Mouse (Mus musculus) midbrain, embryonic 14.5 days (tissue): Measurements from ENCODE around the gene Gda. TPM values are rescaled to one million over a fixed set of nuclear protein-coding genes. Genes with fewer than 3 reads are reported as not detected.

Experiments
- ATAC-seq: fragments of 200-750 bp; cut with Nextera tagmentation; 2 replicates; pipeline ENCODE4 v1.8.0; 2017; ENCODE audit warnings: moderate number of reproducible peaks, moderate library complexity; ENCODE audit not compliant: low FRiP score, low TSS enrichment
- DNase-seq: peaks from one replicate; pipeline ENCODE4 v3.0.0-alpha.2; 2015
- H3K27ac ChIP-seq: fragments of 300-500 bp; sonication (generic); replicated peaks from 2 replicates; pipeline ENCODE4 v1.5.1; 2014; ENCODE audit warnings: mild to moderate bottlenecking, low read depth, low read length, moderate library complexity
- H3K27me3 ChIP-seq: fragments of 300-500 bp; sonication (generic); 2 replicates; pipeline ENCODE4 v1.6.1; 2014; ENCODE audit warnings: low read length, control low read depth, mixed read lengths; ENCODE audit not compliant: control insufficient read depth, insufficient read depth
- H3K36me3 ChIP-seq: fragments of 300-500 bp; sonication (generic); 2 replicates; pipeline ENCODE4 v1.6.1; 2014; ENCODE audit warnings: low read length, control low read depth; ENCODE audit not compliant: control insufficient read depth, insufficient read depth
- H3K4me1 ChIP-seq: fragments of 300-500 bp; sonication (generic); 2 replicates; pipeline ENCODE4 v1.6.1; 2014; ENCODE audit warnings: mild to moderate bottlenecking, antibody characterized with exemption, low read length, control low read depth; ENCODE audit not compliant: control insufficient read depth, insufficient read depth
- H3K4me2 ChIP-seq: fragments of 300-500 bp; sonication (generic); 2 replicates; pipeline ENCODE4 v1.6.1; 2014; ENCODE audit warnings: mild to moderate bottlenecking, low read length, moderate library complexity
- H3K4me3 ChIP-seq: fragments of 300-500 bp; sonication (generic); replicated peaks from 2 replicates; pipeline ENCODE4 v1.5.1; 2014; ENCODE audit warnings: low read depth, low read length
- H3K9ac ChIP-seq: fragments of 300-500 bp; sonication (generic); replicated peaks from 2 replicates; pipeline ENCODE4 v1.6.1; 2014; ENCODE audit warnings: mild to moderate bottlenecking, low read length, moderate library complexity
- H3K9me3 ChIP-seq: fragments of 300-500 bp; sonication (generic); 2 replicates; pipeline ENCODE4 v1.6.1; 2016; ENCODE audit warnings: low read length, control low read depth, mixed read lengths; ENCODE audit not compliant: control insufficient read depth
- whole genome bisulfite sequencing: fragments of 180-500 bp; shearing (Covaris S2); extraction: QIAGEN DNeasy Blood & Tissue Kit; methylation state at CpG from one replicate; pipeline ENCODE4 v1.1.7; 2014; 5-methylcytosine and 5-hydroxymethylcytosine counted together
- polyA plus RNA-seq: library from polyadenylated mRNA; unstranded; fragments of >200 nt; fragmentation: Nextera tagmentation; extraction: Ambion mirVana; gene quantifications from 2 replicates; pipeline ENCODE4 v1.2.1, GENCODE M21; 2014

Gene Gda
- polyA plus RNA-seq, 1 experiment from 2014 or later: 0.13 TPM

- H3K9ac ChIP-seq: no peak overlapping the region
- H3K36me3 ChIP-seq: no peaks in the 10 kb centered on the region
- H3K27ac ChIP-seq: no peak overlapping the region
- no peaks in the 10 kb centered on the region for H3K27me3 ChIP-seq
- H3K4me3 ChIP-seq: no peak overlapping the region
- ATAC-seq (no peak), DNase-seq (no peak)
- peaks cover 7% of the 10 kb centered on the region for H3K4me1 ChIP-seq
- no peaks in the 10 kb centered on the region for H3K9me3 ChIP-seq
- no peak overlapping the region for H3K4me2 ChIP-seq
- WGBS: 85% methylated on average over 2 of the region's 2 CpGs
Measured at GRCm38 (mm10) chr19:21477780-21478179, 4.5 kb upstream of the Gda start.

GRCm38 (mm10) chr19:21476782-21477181 is 3.5 kb upstream of the Gda start:
- DNase-seq (no peak), ATAC-seq (no peak)
- 90% methylated on average over 3 of the region's 3 CpGs for WGBS
- Histone ChIP-seq H3K4me3 (no peak overlapping the region), H3K36me3 (no peaks in the 10 kb centered on the region), H3K9ac (no peak overlapping the region), H3K27me3 (peaks cover 4% of the 10 kb centered on the region; the same call in 1 of the 2 replicates), H3K27ac (no peak overlapping the region), H3K4me1 (peaks cover 16% of the 10 kb centered on the region), H3K4me2 (no peak overlapping the region), H3K9me3 (no peaks in the 10 kb centered on the region)

- ATAC-seq (no peak), DNase-seq (peak; percentile 52)
- H3K9ac ChIP-seq: no peak overlapping the region
- H3K27me3 ChIP-seq: peaks cover 5% of the 10 kb centered on the region; the same call in 1 of the 2 replicates
- no peak overlapping the region for H3K27ac ChIP-seq
- peak overlapping the region; percentile 78 for H3K4me2 ChIP-seq
- H3K4me3 ChIP-seq: peak overlapping the region; percentile 39
- 0 out of 2 replicates have a peak, but pooled peaks cover 8% of the 10 kb centered on the region for H3K4me1 ChIP-seq
- WGBS: 3% methylated on average over 47 of the region's 48 CpGs
- H3K9me3 ChIP-seq: peaks cover 8% of the 10 kb centered on the region; the same call in 1 of the 2 replicates
- no peaks in the 10 kb centered on the region for H3K36me3 ChIP-seq
Measured at GRCm38 (mm10) chr19:21472121-21472780, 994 bp downstream of the Gda start.

DNA sequence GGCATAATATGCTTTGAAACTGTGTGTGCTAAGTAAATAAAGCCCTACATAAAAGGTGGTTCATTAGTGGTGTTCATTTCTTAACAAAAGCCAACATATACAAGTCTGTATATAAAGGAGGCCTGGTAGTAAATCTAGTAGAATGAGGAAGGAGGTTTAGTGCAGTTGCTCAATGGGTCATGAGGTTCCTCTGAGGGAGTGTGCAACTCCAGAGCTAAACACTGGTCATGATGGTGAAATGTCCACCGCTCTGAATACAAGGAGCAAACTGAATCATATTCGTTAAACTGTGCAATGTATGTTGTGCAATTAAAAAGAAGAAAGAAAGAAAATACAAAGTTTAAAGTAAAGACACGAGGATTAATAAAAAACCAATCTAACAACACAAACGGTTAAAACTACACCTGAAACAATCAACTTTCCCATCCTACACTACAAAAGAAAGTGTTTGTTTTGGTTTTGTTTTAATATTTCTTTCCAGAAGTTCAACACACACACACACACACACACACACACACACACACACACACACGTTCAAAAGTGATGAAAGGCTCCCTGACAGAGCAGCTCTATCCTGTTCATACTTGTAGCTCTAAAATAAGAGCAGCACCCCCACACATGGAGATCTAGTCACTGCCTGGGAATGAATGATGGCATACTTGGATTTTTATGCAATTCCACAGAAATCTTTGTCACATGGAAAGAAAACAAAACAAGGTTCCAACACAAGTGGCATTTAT is 11.9 kb downstream of the Gda start:
- DNase-seq (no peak), ATAC-seq (no peak)
- no peak overlapping the region for H3K27ac ChIP-seq
- WGBS: 88% methylated on average over 5 of the region's 5 CpGs
- H3K4me1 ChIP-seq: no peaks in the 10 kb centered on the region
- H3K9ac ChIP-seq: no peak overlapping the region
- H3K9me3 ChIP-seq: no peaks in the 10 kb centered on the region
- H3K4me3 ChIP-seq: no peak overlapping the region
- no peak overlapping the region for H3K4me2 ChIP-seq
- H3K36me3 ChIP-seq: no peaks in the 10 kb centered on the region
- H3K27me3 ChIP-seq: no peaks in the 10 kb centered on the region

GRCm38 (mm10) chr19:21457461-21457860 is 15.8 kb downstream of the Gda start:
- ATAC-seq (no peak), DNase-seq (no peak)
- H3K27ac ChIP-seq: no peak overlapping the region
- no peak overlapping the region for H3K4me2 ChIP-seq
- no peaks in the 10 kb centered on the region for H3K4me1 ChIP-seq
- no peak overlapping the region for H3K4me3 ChIP-seq
- no peak overlapping the region for H3K9ac ChIP-seq
- no peaks in the 10 kb centered on the region for H3K9me3 ChIP-seq
- no peaks in the 10 kb centered on the region for H3K27me3 ChIP-seq
- no peaks in the 10 kb centered on the region for H3K36me3 ChIP-seq
- WGBS: 87% methylated on average over 4 of the region's 4 CpGs

GRCm38 (mm10) chr19:21441787-21442186 is 31.5 kb downstream of the Gda start:
- H3K27ac ChIP-seq: no peak overlapping the region
- no peak overlapping the region for H3K4me2 ChIP-seq
- H3K9ac ChIP-seq: no peak overlapping the region
- 77% methylated on average over 3 of the region's 3 CpGs for WGBS
- no peaks in the 10 kb centered on the region for H3K27me3 ChIP-seq
- no peak overlapping the region for H3K4me3 ChIP-seq
- DNase-seq (no peak), ATAC-seq (no peak)
- no peaks in the 10 kb centered on the region for H3K36me3 ChIP-seq
- no peaks in the 10 kb centered on the region for H3K9me3 ChIP-seq
- H3K4me1 ChIP-seq: no peaks in the 10 kb centered on the region

DNA sequence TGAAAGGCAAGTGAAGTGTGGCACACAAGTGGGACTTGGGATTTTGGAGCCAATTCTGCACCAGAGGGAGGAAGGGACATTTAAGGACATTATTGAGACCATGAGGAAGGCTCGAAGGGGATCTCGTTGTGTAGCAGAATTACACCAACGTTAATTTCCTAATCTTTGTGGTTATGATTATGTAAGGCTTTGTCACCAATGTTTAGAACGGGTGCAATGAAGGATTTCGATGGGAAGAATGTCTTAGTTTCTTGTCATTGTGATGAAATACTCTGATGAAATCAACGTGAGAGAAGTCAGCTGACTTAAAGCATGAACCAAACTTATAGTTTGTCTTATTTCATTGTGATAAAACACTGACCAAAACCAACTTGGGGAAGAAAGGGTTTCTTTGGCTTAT is 32.4 kb downstream of the Gda start:
- no peaks in the 10 kb centered on the region for H3K36me3 ChIP-seq
- no peak overlapping the region for H3K9ac ChIP-seq
- H3K27ac ChIP-seq: no peak overlapping the region
- no peak overlapping the region for H3K4me2 ChIP-seq
- H3K9me3 ChIP-seq: no peaks in the 10 kb centered on the region
- no peaks in the 10 kb centered on the region for H3K4me1 ChIP-seq
- no peaks in the 10 kb centered on the region for H3K27me3 ChIP-seq
- 90% methylated on average over 6 of the region's 6 CpGs for WGBS
- ATAC-seq (no peak), DNase-seq (no peak)
- H3K4me3 ChIP-seq: no peak overlapping the region

GRCm38 (mm10) chr19:21439141-21439737 is 34.0 kb downstream of the Gda start:
- DNase-seq: no peak
- Histone ChIP-seq H3K27ac (no peak overlapping the region), H3K9me3 (no peaks in the 10 kb centered on the region), H3K4me2 (no peak overlapping the region), H3K9ac (no peak overlapping the region), H3K4me3 (no peak overlapping the region), H3K4me1 (no peaks in the 10 kb centered on the region), H3K36me3 (no peaks in the 10 kb centered on the region), H3K27me3 (no peaks in the 10 kb centered on the region)
- ATAC-seq: no peak
- 77% methylated on average over 3 of the region's 3 CpGs for WGBS
